Mouse (Mus musculus) kidney, postnatal 10 days (tissue): Measurements from ENCODE around the gene Gramd1a.
A peak's percentile ranks its signal among the peaks of the same experiment; 100 is the strongest.

ENCODE experiments used
- DNase-seq: peaks from one replicate; pipeline ENCODE4 v3.0.0; 2021; ENCODE audit warnings: mixed read lengths

The Gramd1a gene

GRCm38 (mm10) chr7:31119556-31119955 lies 36.1 kb downstream of the Gramd1a start:
- no peak for DNase-seq

DNA sequence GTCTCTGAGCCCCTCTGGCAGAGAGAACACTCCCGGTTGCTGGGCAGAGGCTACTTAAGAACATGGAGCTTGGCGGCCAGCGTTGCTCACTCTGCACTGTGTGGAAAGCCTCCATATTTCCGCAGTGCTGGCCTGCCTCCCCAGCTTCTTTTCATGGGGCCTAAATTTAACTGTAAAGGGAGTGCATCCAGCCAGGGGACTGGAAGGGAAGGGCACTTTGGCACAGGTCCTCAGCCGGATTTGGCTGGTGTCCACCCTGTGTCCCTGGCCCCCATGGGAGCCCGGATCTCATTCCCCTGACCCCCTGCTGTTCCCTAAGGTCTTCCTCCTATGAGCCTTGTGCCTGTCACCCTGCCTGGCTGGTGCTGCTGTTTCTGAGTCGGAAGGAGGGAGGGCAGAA lies 37.2 kb downstream of the Gramd1a start:
- peak; percentile 50 for DNase-seq

- no peak for DNase-seq
These were observed 38.2 kb downstream of the Gramd1a start for GRCm38 (mm10) chr7:31117465-31117864.

- peak; percentile 45 for DNase-seq
These were observed 39.0 kb downstream of the Gramd1a start for GRCm38 (mm10) chr7:31116721-31117145.

DNA sequence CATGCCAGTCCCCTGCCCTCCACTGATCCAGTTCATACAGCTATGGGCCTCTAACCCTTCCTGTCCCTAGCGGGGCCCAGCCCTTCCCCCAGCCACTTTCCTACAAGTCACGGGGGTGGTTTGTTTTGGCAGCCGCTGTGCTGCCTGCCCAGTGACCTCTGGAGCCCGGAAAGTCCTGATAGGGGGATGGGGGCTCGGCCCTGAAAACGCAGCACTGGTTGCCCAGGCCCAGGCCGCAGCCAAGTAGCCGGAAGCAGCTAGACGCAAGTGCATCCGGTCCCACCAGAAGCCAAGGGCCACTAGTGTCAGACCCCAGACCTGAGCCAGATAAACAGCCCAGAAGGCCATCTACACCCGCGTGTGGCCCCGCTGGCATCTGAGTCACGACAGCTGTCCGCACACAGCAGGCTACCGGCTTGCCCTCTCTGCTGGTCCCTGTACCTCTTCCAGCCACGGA lies 40.1 kb downstream of the Gramd1a start:
- peak; percentile 87 for DNase-seq

- peak; percentile 84 for DNase-seq
These were observed 40.5 kb downstream of the Gramd1a start, which contains the start of gene Hpn for GRCm38 (mm10) chr7:31115182-31115581. Gene Hpn (minus strand): TSS chr7:31115290.

- peak; percentile 62 for DNase-seq
These were observed 41.0 kb downstream of the Gramd1a start for GRCm38 (mm10) chr7:31114646-31115045.

DNA sequence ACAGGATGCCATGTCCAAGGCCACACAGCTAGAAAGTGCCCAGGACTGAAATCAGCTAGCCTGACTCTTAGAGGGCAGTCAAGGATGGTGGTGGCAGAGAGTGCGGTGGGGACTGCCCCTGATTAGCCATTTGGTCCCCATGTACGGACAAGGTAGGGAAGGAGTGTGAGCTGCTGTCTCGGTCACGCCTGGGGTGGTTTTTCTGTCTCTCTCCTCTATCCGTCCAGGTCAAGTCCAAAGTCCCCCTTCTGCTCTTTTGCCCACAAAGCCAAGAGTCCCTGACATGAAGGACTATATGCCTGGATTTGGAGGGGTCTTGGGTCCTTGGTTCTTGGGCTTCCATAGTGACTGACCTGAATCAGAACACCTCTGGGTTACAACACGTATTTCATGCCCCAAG lies 41.9 kb downstream of the Gramd1a start:
- DNase-seq: peak; percentile 50

- peak; percentile 55 for DNase-seq
These were observed 43.7 kb downstream of the Gramd1a start for GRCm38 (mm10) chr7:31112036-31112435.

GRCm38 (mm10) chr7:31110861-31111385 lies 44.8 kb downstream of the Gramd1a start:
- no peak for DNase-seq

DNA sequence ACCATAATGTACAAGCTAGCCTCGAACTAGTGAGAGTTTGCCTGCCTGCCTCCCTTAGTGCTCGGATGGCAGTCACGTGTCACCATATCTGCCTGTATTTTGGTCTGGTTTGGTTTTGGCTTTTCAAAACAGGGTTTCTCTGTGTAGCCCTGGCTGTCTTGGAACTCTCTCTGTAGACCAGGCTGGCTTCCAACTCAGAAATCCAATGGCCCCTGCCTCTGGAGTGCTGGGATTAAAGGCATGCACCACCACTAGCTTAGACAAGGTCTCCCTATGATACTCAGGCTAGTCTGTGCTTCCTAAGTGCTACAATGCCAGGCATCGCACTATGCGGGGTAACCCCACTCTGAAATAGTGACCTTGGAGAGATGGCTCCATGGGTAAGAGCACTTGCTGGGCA lies 45.9 kb downstream of the Gramd1a start:
- no peak for DNase-seq

- peak; percentile 84 for DNase-seq
These were observed 46.6 kb downstream of the Gramd1a start for GRCm38 (mm10) chr7:31109091-31109490.

- DNase-seq: no peak
These were observed 47.9 kb downstream of the Gramd1a start for GRCm38 (mm10) chr7:31107781-31108180.

- no peak for DNase-seq
These were observed 49.5 kb downstream of the Gramd1a start for GRCm38 (mm10) chr7:31106166-31106565.

GRCm38 (mm10) chr7:31105061-31105768 lies 50.5 kb downstream of the Gramd1a start:
- peak; percentile 81 for DNase-seq

GRCm38 (mm10) chr7:31100786-31101185 lies 54.9 kb downstream of the Gramd1a start:
- no peak for DNase-seq

GRCm38 (mm10) chr7:31099612-31099982 lies 56.1 kb downstream of the Gramd1a start:
- no peak for DNase-seq

DNA sequence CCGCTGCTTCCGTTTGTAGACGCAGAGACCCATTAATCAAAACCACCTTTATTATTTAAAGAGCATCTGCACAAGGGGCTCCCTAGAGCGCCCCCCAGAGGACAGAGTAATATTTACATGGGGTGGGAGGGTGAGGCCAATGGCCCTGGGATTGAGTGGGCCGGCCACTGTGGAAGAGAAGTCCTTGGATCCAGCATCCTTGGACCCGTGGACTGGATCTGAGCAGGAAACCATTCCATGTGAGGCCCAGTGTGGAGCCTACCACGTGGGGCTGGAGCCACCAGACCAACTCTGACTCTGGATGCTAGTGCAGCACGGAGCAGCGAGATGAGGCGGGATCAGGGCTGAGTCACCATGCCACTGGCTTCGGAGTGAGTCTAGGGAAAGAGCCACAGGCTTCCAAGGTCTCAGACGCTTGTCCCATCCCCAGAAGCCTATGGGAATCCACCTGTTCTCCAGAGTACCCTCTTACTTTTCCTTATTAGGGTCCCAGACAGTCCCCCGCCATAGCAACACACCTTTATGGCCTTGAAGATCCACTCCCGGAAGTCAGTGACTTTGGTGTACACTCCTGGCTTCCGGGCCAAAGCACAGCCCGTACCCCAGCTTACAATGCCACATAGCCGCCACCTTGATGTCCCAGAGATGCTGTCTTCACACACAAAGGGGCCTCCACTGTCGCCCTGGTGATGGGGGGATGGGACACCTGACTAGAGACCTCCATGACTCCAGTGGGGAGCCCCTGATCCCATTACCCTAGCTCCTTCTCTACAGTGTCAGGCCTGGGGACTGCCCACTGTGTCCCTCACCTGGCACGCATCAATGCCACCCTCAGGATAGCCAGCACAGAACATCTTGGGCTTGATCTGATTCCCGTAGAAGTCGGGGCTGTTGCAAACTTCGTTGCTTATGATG lies 56.7 kb downstream of the Gramd1a start:
- peak; percentile 53 for DNase-seq

- peak; percentile 97 for DNase-seq
These were observed 58.0 kb downstream of the Gramd1a start for GRCm38 (mm10) chr7:31097583-31098248.

GRCm38 (mm10) chr7:31096892-31097564 lies 58.7 kb downstream of the Gramd1a start:
- DNase-seq: no peak

DNA sequence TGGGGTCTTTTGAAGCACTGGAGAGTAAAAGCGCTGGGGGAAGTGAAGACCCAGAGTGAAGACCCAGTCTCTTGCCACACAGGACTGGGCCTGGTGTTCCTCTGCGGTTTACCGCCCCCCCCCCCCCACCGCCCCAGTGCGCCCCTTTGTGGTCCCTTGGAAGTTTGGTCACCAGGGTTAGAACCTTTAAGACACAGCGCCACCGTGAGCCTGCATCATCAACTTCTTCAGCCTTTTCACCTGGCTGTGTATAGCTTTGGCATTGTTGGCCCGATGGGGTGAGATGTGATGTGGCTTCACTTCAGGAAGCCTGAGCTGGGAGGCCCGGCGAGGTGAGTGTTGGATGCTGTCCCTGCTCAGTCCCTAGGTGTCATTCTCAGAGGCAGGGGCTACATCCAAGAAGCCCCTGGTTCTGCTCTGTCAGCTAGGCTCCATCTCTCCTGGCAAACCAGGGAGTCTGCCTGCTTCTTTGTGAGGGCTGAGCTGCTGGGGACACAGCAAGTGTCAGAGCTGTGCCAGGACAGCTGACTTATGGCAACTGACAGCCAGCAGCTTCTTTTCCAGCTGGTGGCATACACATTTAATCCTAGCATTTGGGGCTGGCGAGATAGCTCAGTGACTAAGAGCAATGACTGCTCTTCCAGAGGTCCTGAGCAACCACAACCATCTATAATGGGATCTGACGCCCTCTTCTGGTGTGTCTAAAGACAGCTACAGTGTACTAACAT lies 60.8 kb downstream of the Gramd1a start:
- no peak for DNase-seq

DNA sequence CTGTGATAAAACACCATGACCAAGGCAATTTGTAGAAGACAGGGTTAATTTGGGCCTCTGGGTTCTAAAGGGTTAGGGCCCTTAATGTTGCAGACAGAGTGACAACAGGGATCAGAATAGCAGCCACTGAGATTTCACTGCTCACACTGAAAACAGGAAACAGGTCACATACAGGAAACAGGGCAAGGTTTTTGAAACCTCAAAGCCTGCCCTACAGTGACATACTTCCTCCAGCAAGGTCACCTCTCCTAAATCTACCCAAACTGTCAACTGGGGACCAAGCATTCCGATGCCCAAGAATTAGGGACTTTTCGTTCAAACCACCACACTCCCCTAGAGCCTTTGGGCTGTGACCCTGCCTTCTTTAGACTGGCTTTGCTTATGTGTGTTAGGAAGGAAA lies 66.0 kb downstream of the Gramd1a start:
- no peak for DNase-seq
